Mouse (Mus musculus) left cerebral cortex, adult 9 months (tissue): ENCODE data around the gene Cyb5r3.

Experiments used
- DNase-seq, 2 experiments: peaks; one replicate each; pipeline ENCODE4 v3.0.0; 2022; ENCODE audit warnings: low spot score in 2 of 2

The Cyb5r3 gene

DNA sequence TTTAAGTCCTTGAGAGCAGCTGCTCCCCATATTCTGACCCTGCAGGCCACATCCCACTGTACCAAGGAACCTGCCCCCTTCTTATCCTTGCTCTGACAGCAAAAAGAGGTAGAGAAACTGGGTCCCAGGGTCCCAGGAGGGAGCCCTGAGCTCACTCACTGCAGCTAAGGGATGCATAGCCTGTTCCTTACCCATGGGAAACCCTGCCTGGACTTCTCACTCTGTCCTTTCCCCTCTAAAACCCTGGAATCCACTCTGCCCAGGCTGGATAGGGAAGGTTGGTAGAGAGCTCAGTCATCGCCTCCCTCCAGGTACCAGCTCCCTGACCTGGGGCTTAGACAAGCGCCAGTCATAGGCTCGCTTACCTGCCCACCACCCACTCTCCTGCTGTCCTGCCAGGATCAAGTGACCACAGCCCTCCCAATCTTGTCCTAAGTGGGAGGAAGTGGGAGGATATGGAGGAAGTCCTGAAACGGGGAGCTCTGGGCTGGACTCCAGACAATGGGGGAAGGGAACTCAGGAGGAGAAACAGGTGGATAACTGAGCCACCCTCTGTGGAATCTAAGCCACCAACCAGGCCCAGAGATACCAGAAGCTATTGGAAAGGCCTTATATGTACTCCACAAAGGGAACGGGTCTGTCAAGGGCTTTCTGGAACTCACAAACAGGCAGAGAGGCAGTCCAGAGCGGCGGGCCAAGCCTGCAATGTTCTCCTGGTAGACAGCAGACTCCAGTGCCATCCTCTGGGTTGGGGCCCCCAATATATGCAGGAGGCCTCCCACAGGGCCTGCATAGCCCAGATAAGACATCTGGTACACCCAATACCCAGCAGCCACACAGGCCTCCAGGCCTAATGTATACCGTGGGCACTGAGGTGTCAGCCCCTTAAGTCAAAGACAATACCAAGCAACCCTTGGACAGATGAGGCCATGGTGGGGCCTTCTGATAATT, 2.3 kb downstream of the Cyb5r3 start:
- DNase-seq: no peak

- DNase-seq: no peak
Observed at GRCm38 (mm10) chr15:83168875-83169771, 3.3 kb downstream of the Cyb5r3 start.

DNA sequence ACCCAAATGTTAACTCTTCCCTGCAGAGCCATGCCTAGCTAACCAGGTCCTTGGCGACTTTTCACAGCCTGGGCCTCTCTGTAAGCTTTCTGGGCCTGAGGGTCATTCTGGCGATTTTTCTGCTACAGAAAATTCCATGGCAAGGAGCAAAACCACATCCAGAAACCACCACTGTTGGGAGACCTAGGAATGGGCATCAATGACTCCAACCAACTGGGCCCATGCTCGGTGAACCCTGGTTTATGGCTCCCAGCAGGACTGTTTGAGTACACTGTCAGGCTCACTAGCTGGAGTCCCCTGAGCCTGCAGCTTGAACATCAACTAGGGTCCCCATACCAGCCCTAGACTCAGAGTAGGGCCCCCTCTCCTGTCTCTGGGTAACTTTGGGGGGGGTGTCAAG, 4.1 kb downstream of the Cyb5r3 start:
- no peak for DNase-seq

GRCm38 (mm10) chr15:83167550-83168065, 4.8 kb downstream of the Cyb5r3 start:
- no peak for DNase-seq

DNA sequence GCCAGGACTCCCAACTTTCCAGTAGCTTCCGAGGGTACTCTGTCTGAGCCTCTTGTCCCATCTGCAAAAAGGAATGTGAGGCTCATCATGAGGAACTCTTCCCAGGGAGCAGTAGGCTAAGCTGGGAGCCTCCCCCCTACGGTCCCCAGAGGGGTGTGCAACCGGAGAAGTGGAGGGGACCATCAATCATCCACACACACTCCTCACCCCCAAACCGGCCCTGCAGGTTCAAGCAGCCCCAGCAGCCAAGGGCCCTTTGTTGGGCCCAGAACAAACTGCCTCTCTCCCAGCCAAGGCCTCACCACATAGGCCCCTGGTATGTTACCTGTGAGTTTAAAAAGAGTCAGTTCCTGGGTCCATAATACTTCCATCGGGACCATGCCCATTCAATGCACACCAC, 5.3 kb downstream of the Cyb5r3 start:
- DNase-seq: no peak

DNA sequence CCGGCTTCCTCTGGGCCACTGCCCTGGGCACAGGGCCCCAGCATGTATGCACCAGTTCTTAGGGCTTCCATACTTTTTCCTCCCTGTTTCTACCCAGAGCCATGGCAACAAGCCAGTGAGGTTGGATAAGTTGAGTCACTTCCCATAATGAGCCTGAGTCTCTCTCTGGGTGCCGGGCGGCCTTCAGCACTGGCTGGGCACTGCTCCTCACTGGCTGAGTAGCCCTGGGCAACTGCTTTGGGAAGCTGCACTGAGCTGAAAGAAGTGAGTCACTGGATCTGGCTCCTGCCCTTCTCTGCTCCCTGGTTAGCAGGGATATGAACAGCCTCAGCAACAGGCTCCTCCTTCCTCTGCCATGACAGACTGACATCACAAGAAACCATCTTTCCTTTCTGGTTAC, 5.8 kb downstream of the Cyb5r3 start:
- no peak for DNase-seq

- no peak for DNase-seq
Observed at GRCm38 (mm10) chr15:83165526-83166315, 6.7 kb downstream of the Cyb5r3 start.

- DNase-seq: no peak
Observed at GRCm38 (mm10) chr15:83164971-83165471, 7.4 kb downstream of the Cyb5r3 start.

DNA sequence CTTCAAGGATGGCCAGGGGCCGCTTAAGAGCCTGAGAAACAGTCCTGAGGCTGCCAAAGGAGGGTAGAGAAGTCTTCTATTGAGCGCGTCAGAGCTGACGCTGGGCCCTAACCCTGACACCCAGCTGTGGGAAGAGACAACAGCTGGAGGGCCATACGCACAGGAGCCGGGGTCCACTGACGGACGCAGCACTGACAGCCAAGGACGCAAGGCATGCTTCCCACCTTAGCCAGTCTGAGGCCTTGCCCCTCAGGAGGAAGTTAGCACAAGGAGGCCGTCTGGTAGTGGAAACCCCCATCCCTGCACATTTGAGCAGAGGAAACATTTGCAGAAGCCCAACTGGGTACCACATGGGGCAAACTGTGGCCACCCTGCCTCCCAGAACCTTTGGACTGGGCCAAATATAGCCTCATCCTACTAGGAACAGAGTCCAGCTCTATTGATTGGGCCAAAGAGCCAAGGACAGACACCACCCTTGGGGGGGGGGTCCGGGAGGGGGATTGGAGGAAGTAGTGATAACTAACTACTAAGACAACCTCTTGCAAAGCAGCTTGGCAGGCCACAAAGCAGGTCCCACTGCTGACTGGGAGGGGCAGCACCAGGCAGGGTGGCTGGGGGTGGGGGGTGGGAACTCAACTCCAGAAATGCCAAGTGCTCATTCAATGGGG, 9.4 kb downstream of the Cyb5r3 start:
- DNase-seq: no peak

GRCm38 (mm10) chr15:83162001-83162400, 10.4 kb downstream of the Cyb5r3 start:
- DNase-seq: no peak

GRCm38 (mm10) chr15:83161062-83161748, 11.2 kb downstream of the Cyb5r3 start:
- no peak for DNase-seq

- DNase-seq: no peak
Observed at GRCm38 (mm10) chr15:83160561-83160960, 11.8 kb downstream of the Cyb5r3 start.

DNA sequence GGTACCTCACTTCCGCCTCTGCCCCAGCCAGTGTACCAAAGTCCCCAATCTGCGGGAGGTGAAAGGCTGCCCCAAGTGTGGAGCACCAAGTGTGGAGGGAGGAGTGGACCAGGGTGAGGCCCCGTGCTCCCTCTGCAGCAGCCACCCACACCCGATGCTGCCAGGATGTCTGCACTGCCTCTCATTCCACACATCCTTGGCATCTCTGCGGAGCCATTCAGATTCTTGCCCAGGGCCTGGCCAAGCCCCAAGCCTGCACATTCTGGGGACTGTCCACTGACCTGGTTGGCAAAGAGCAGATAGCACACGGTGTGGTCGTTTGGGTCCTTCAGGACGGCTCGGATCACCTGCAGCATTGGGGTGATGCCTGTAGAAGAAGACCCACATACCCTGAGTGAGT, 12.6 kb downstream of the Cyb5r3 start:
- DNase-seq: no peak

- DNase-seq: peak in 1 of 2 experiments; percentile 30
Observed at GRCm38 (mm10) chr15:83158587-83159160, 13.7 kb downstream of the Cyb5r3 start.

DNA sequence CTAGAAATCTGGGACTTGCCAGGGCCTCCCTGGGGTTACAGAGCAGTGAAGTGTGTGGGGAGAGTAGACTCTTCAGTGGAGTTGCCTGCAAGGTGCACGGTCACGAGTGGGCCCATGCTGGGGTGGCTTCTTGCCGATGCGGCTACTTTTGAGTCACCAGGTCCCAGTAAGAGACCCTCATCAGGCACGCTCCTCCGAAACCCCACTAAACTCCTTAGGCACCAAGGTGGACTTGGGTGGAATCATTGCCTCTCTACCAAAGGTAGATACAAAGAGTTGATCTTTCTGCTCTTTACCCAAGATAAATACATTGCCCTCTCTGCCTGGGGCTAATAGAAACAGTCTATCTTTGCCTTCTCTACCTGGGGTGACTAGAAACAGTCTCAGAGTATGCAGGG, 14.7 kb downstream of the Cyb5r3 start:
- DNase-seq: no peak

- peak in 1 of 2 experiments; percentile 44 for DNase-seq
Observed at GRCm38 (mm10) chr15:83156929-83157666, 15.3 kb downstream of the Cyb5r3 start.

DNA sequence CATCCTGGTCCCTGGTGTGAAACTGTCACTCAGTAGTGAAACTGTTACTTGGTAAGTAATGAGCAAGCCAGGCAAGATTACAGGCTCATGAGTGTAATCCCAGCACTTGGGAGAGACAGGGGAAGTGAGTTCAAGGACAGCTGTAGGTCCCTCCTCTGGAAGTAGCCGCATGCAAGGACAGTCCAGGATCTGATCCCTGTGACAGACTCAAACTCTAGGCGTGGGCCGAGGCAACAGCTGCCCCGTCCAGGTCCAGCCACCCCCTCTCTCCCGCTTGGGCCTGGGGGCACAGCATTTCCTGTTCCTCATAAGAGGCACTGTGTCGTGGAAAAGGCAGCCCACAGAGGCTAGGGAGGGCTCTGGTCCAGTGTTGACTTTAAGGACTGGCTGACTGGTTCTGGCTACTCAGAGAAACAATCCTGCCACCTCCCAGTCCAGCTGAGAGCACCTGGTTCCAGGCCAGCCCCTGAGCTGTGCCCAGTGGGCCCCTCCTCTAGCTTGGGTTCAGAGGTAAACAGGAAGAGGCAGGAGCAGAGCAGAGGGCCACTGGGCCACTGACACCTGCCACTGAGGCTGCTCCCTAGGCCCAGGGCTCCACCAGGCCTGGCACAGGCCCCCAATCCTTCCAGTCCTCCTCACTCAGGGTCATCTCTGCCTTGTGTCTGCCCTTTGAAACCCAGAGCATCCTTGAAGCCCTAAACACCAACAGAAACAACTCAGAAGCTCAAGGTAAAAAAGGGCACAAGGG, 16.5 kb downstream of the Cyb5r3 start:
- no peak for DNase-seq

GRCm38 (mm10) chr15:83154309-83154708, 18.1 kb downstream of the Cyb5r3 start:
- no peak for DNase-seq
